Mouse (Mus musculus) hindbrain, embryonic 12.5 days (tissue): ENCODE results near the gene Shisa5. TPM values are rescaled to one million over a fixed set of nuclear protein-coding genes. Genes with fewer than 3 reads are reported as not detected.

ENCODE experiments used
- ATAC-seq: fragments of 200-750 bp; cut with Nextera tagmentation; 2 replicates; pipeline ENCODE4 v1.8.0; 2017; ENCODE audit warnings: moderate TSS enrichment; ENCODE audit not compliant: low FRiP score
- H3K27ac ChIP-seq: fragments of 300-500 bp; sonication (generic); 2 replicates; pipeline ENCODE4 v1.5.1; 2016; ENCODE audit warnings: mild to moderate bottlenecking
- H3K27me3 ChIP-seq: fragments of 300-500 bp; sonication (generic); 2 replicates; pipeline ENCODE4 v1.6.1; 2016; ENCODE audit warnings: mild to moderate bottlenecking
- H3K36me3 ChIP-seq: fragments of 300-500 bp; sonication (generic); 2 replicates; pipeline ENCODE4 v1.6.1; 2016; ENCODE audit warnings: mild to moderate bottlenecking
- H3K4me1 ChIP-seq: fragments of 300-500 bp; sonication (generic); 2 replicates; pipeline ENCODE4 v1.6.1; 2016
- H3K4me2 ChIP-seq: fragments of 300-500 bp; sonication (generic); replicated peaks from 2 replicates; pipeline ENCODE4 v1.6.1; 2016; ENCODE audit warnings: mild to moderate bottlenecking
- H3K4me3 ChIP-seq: fragments of 300-500 bp; sonication (generic); 2 replicates; pipeline ENCODE4 v1.5.1; 2016; ENCODE audit warnings: mild to moderate bottlenecking
- H3K9ac ChIP-seq: fragments of 300-500 bp; sonication (generic); 2 replicates; pipeline ENCODE4 v1.6.1; 2016; ENCODE audit warnings: mild to moderate bottlenecking, moderate library complexity
- H3K9me3 ChIP-seq: fragments of 300-500 bp; sonication (generic); replicated peaks from 2 replicates; pipeline ENCODE4 v1.6.1; 2016; ENCODE audit warnings: mild to moderate bottlenecking
- WGBS: fragments of 180-500 bp; shearing (Covaris S2); methylation state at CpG from one replicate; pipeline ENCODE4 v1.1.7; 2016; 5-methylcytosine and 5-hydroxymethylcytosine counted together
- polyA plus RNA-seq: library from polyadenylated mRNA; unstranded; fragments of >200 nt; fragmentation: Nextera tagmentation; extraction: Ambion mirVana; gene quantifications from 2 replicates; pipeline ENCODE4 v1.2.1, GENCODE M21; 2016

Shisa5 gene
- polyA plus RNA-seq, 1 experiment from 2014 or later, result 52.3 TPM

DNA sequence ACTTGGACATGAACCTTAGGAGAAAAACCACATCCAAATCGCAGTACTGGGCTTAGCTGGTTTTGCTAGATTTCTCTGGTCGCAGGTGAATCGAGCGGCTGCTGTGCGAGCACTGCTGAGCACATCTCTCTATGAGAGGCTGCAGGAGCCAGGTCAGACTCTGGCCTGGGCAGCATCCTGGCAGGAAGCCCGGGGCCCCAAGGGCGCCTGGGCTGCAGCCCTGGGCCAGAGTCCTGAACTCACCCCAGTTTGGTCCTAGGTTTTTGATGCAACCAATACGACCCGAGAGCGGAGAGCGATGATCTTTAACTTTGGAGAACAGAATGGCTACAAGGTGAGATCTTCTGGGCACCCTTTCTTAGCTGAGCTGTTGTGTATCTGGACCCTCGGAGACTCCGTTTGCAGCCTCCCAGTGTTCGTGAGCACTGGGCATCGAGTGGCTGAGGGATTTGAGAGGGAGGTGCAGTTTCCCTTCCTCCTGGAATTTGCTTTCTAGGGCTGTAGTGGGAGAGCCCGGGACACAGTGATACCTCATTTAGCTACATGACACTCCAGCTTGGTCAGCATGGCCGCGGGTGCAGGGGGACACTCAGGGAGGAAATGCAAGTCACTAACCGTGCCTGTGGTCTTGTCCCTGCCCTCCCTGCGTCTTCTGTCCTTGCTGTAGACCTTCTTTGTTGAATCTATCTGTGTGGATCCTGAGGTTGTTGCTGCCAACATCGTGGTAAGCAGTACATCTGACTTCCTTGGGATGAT, 31.2 kb upstream of the Shisa5 start:
- Histone ChIP-seq H3K4me3 (no peak overlapping the region), H3K27ac (no peak overlapping the region), H3K9me3 (no peaks in the 10 kb centered on the region), H3K27me3 (no peaks in the 10 kb centered on the region), H3K4me2 (no peak overlapping the region), H3K9ac (no peak overlapping the region), H3K36me3 (peaks cover 17% of the 10 kb centered on the region), H3K4me1 (0 out of 2 replicates have a peak, but pooled peaks cover 3% of the 10 kb centered on the region)
- 80% methylated on average over 21 of the region's 21 CpGs for WGBS
- no peak for ATAC-seq

DNA sequence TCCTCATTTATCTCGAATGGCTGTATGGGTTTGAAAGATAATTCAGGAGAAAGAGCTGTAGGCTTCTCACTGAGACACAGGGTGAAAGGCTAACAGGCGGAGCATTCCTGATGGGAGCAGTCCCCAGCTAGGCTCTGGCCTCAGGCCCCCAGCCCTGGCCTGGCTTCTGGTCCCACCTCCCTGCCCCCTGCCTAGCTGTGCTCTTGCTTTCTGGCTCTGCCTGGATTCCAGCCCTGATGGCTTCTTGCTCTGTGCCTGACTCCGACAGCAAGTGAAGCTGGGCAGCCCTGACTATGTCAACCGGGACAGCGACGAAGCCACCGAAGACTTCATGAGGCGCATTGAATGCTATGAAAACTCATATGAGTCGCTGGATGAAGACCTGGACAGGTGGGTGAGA, 30.3 kb upstream of the Shisa5 start:
- Histone ChIP-seq H3K27ac (no peak overlapping the region), H3K9ac (no peak overlapping the region), H3K4me2 (no peak overlapping the region), H3K27me3 (no peaks in the 10 kb centered on the region), H3K4me1 (0 out of 2 replicates have a peak, but pooled peaks cover 3% of the 10 kb centered on the region), H3K4me3 (no peak overlapping the region), H3K9me3 (no peaks in the 10 kb centered on the region), H3K36me3 (peaks cover 18% of the 10 kb centered on the region)
- ATAC-seq, result no peak
- WGBS, result 80% methylated on average over 9 of the region's 9 CpGs

- Histone ChIP-seq H3K4me2 (no peak overlapping the region), H3K36me3 (peaks cover 23% of the 10 kb centered on the region), H3K27me3 (no peaks in the 10 kb centered on the region), H3K4me3 (no peak overlapping the region), H3K4me1 (0 out of 2 replicates have a peak, but pooled peaks cover 3% of the 10 kb centered on the region), H3K9me3 (no peaks in the 10 kb centered on the region), H3K9ac (no peak overlapping the region), H3K27ac (no peak overlapping the region)
- WGBS, result 71% methylated on average over 9 of the region's 10 CpGs
- no peak for ATAC-seq
Measured at GRCm38 (mm10) chr9:109008994-109009635, 29.2 kb upstream of the Shisa5 start.

DNA sequence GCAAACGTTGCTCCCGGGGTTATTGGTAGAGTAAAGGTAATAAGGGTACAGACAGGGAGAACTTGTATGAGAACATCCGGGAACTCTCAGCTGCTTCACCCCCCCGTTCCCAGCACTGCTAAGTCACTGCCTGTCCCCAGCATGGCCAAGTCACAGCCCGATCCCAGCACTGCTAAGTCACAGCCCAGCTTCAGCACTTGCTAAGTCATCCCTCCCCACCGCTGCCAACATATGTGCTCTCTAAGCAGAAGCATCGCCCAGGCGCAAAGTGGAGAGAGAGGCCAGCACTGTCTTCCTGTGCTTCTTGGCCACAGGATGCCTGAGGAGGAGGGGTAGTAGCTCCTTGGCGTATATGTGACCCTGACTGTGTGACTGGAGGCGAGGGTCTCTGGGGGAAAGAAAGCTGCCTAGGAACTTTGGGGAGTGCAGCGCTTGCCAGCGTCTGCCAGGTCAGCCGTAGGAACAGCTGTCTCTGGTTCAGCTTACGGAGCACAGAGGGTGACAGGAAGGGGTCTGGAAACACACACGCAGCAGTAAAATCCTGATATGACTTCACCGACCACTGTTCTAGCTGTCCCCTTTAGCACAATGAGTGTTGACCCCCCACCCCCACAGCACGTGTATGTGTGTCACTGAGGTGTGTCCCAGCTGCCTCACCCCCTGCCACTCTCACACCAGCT, 28.6 kb upstream of the Shisa5 start:
- Histone ChIP-seq H3K4me1 (0 out of 2 replicates have a peak, but pooled peaks cover 3% of the 10 kb centered on the region), H3K4me3 (no peak overlapping the region)
- 55% methylated on average over 17 of the region's 17 CpGs for WGBS

DNA sequence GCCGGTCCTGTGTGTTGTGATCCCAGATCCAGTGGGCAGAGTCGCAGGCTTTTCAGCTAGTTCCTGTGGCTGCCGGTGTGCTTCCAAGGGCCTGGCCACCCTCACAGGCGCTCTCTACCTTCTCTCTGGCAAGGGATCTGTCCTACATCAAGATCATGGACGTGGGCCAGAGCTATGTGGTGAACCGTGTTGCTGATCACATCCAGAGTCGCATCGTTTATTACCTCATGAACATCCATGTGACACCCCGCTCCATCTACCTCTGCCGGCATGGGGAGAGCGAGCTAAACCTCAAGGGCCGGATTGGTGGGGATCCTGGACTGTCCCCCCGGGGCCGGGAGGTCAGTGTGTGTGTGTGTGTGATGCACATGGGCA, 28.1 kb upstream of the Shisa5 start:
- no peak for ATAC-seq
- H3K9ac ChIP-seq, result peak overlapping the region; percentile 35; the same call in 1 of the 2 replicates
- WGBS, result 85% methylated on average over 14 of the region's 14 CpGs

More for the DNA sequence above, 28.6 kb upstream of the Shisa5 start:
- peak overlapping the region; percentile 35; the same call in 1 of the 2 replicates for H3K9ac ChIP-seq
- no peaks in the 10 kb centered on the region for H3K9me3 ChIP-seq
- H3K36me3 ChIP-seq, result peaks cover 23% of the 10 kb centered on the region
- H3K27ac ChIP-seq, result no peak overlapping the region
- H3K27me3 ChIP-seq, result no peaks in the 10 kb centered on the region
- ATAC-seq, result no peak
- H3K4me2 ChIP-seq, result no peak overlapping the region

GRCm38 (mm10) chr9:109015397-109015796, 23.0 kb upstream of the Shisa5 start:
- no peak for ATAC-seq
- no peaks in the 10 kb centered on the region for H3K27me3 ChIP-seq
- H3K4me1 ChIP-seq, result no peaks in the 10 kb centered on the region
- no peak overlapping the region for H3K9ac ChIP-seq
- no peak overlapping the region for H3K4me2 ChIP-seq
- no peaks in the 10 kb centered on the region for H3K9me3 ChIP-seq
- WGBS, result 76% methylated on average over 8 of the region's 8 CpGs
- no peak overlapping the region for H3K27ac ChIP-seq
- H3K4me3 ChIP-seq, result no peak overlapping the region
- peaks cover 16% of the 10 kb centered on the region for H3K36me3 ChIP-seq

More for the DNA sequence above, 28.1 kb upstream of the Shisa5 start:
- no peaks in the 10 kb centered on the region for H3K27me3 ChIP-seq
- peaks cover 23% of the 10 kb centered on the region for H3K36me3 ChIP-seq
- no peaks in the 10 kb centered on the region for H3K9me3 ChIP-seq
- H3K4me1 ChIP-seq, result 0 out of 2 replicates have a peak, but pooled peaks cover 3% of the 10 kb centered on the region
- no peak overlapping the region for H3K4me2 ChIP-seq
- H3K27ac ChIP-seq, result no peak overlapping the region
- no peak overlapping the region for H3K4me3 ChIP-seq

DNA sequence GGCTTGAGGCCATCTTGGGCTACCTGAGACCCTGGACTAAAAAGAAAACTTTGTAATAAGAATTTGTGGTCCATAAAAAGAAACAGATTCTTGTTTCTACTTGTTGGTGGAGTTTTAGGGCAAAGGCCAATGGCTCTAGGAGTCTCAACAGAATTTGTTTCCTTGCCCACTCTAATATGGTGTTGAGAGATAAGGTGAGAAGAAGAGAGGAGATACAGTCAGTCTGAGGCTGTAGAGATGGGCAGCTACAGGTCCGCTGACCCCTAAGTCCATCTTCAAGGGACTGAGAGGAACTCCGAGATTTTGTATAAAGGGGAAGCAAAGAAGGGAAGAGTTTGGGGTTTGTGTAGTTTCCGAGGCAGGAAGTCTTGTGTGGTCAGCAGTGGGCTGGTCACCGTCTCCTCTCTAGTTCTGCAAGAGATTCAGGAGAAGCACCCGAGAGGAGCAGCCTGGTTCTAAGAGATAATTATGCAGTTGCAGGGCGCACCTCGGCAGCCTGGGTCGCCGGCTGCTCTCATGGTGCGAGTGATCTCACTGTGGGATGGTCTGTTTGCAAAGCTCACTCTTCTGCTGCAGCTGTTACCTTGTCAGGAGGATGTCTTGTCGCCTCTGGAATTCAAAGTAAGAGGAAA, 21.3 kb upstream of the Shisa5 start:
- Histone ChIP-seq H3K27ac (no peak overlapping the region), H3K4me2 (no peak overlapping the region), H3K9ac (no peak overlapping the region), H3K9me3 (no peaks in the 10 kb centered on the region), H3K36me3 (peaks cover 6% of the 10 kb centered on the region; the same call in 1 of the 2 replicates), H3K4me3 (no peak overlapping the region), H3K27me3 (no peaks in the 10 kb centered on the region), H3K4me1 (no peaks in the 10 kb centered on the region)
- whole genome bisulfite sequencing, result 69% methylated on average over 11 of the region's 11 CpGs
- ATAC-seq, result no peak

GRCm38 (mm10) chr9:109021428-109021827, 16.9 kb upstream of the Shisa5 start:
- ATAC-seq, result no peak
- Histone ChIP-seq H3K4me3 (no peak overlapping the region), H3K9me3 (no peaks in the 10 kb centered on the region), H3K27me3 (no peaks in the 10 kb centered on the region), H3K4me1 (no peaks in the 10 kb centered on the region), H3K36me3 (peaks cover 21% of the 10 kb centered on the region), H3K9ac (0 out of 2 replicates have a peak overlapping the region, but pooled peaks have one; percentile 18), H3K27ac (no peak overlapping the region), H3K4me2 (no peak overlapping the region)
- 87% methylated on average over 4 of the region's 4 CpGs for WGBS

- WGBS, result 94% methylated on average over 17 of the region's 17 CpGs
- Histone ChIP-seq H3K4me2 (no peak overlapping the region), H3K9me3 (no peaks in the 10 kb centered on the region), H3K4me3 (no peak overlapping the region), H3K27me3 (no peaks in the 10 kb centered on the region), H3K27ac (no peak overlapping the region), H3K36me3 (peaks cover 24% of the 10 kb centered on the region), H3K9ac (no peak overlapping the region), H3K4me1 (no peaks in the 10 kb centered on the region)
- no peak for ATAC-seq
Measured at GRCm38 (mm10) chr9:109022866-109023685, 15.3 kb upstream of the Shisa5 start.

- H3K4me2 ChIP-seq, result no peak overlapping the region
- H3K9ac ChIP-seq, result no peak overlapping the region
- ATAC-seq, result no peak
- peaks cover 34% of the 10 kb centered on the region for H3K36me3 ChIP-seq
- no peak overlapping the region for H3K27ac ChIP-seq
- H3K9me3 ChIP-seq, result no peaks in the 10 kb centered on the region
- no peaks in the 10 kb centered on the region for H3K4me1 ChIP-seq
- WGBS, result 81% methylated on average over 8 of the region's 8 CpGs
- H3K4me3 ChIP-seq, result no peak overlapping the region
- no peaks in the 10 kb centered on the region for H3K27me3 ChIP-seq
Measured at GRCm38 (mm10) chr9:109027521-109027920, 10.8 kb upstream of the Shisa5 start.

- WGBS, result 73% methylated on average over 3 of the region's 3 CpGs
- H3K4me3 ChIP-seq, result no peak overlapping the region
- no peak overlapping the region for H3K4me2 ChIP-seq
- H3K9me3 ChIP-seq, result no peaks in the 10 kb centered on the region
- H3K4me1 ChIP-seq, result no peaks in the 10 kb centered on the region
- peaks cover 30% of the 10 kb centered on the region for H3K36me3 ChIP-seq
- H3K9ac ChIP-seq, result no peak overlapping the region
- ATAC-seq, result no peak
- no peaks in the 10 kb centered on the region for H3K27me3 ChIP-seq
- no peak overlapping the region for H3K27ac ChIP-seq
Measured at GRCm38 (mm10) chr9:109028421-109028820, 9.9 kb upstream of the Shisa5 start.
